Mouse (Mus musculus) cerebellum, adult (tissue): ENCODE measurements at regions not wholly inside any gene's neighbourhood (a gene's known extent, or its start where the extent isn't known, plus 50 kb on each side); places are given as distances from the start of the nearest gene placed in this dataset.

Experiments used
- ATAC-seq: cut with Nextera tagmentation; 2 replicates; pipeline ENCODE4 v1.9.2; 2017; ENCODE audit warnings: mild to moderate bottlenecking, moderate library complexity, mixed read lengths; ENCODE audit not compliant: insufficient number of reproducible peaks, low FRiP score, low TSS enrichment

DNA sequence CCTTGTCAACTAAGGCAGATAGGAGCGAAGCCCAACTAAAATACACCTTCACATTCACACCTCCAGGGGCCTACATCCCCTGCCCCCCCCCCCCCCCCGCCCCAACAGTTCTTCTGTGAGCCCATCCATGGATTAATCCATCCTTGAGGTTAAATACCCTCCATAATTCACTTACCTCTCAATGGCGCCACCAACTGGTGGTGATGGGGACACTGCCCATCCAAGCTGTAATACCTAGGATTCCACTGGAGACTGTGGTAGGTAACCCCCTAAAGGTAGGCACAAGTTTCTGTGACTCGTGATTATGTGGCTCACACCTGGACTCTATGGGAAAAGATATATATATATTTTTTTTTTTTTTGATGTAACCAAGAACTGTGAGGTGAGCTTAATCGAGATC is 216.4 kb upstream of the Sdk2 start:
- no peak for ATAC-seq

DNA sequence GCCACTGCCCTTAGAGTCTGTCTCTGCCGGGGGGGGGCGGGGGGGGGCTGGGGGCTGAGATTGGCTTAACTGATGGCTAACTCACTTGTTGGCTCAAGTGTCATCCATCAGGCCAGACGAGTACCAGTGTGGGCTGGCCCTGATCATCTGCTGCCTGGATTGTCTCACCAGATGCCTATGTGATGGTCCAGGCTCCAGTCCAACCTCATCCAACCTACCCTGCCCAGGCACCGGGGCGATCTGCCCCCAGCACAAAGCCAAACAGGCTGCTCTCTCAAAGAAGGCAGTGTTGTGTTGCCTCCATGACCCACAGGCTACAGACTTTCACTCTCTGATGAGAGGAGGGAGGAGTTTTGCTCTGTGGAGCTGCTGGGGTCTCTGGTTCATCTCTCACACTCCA is 215.7 kb upstream of the Sdk2 start:
- no peak for ATAC-seq

DNA sequence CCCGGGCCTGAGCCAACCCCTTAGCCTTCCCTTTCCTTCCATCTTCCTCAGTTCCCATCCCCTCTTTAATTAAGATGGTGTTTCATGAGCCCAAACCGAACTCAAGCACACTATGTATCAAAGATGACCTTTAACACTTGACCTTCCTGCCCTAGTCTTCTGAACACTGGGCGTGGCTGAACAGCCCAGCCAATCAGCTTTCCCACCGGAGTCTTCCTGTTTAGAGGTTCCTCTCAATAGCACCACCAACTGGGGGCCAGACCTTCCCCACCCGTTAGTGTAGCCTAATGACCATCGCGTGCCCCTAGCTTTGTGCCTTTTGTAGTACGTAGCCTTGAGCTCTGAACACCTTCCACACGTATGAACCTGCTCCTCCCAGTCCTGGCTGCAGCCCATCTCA is 215.0 kb upstream of the Sdk2 start:
- ATAC-seq, result no peak

DNA sequence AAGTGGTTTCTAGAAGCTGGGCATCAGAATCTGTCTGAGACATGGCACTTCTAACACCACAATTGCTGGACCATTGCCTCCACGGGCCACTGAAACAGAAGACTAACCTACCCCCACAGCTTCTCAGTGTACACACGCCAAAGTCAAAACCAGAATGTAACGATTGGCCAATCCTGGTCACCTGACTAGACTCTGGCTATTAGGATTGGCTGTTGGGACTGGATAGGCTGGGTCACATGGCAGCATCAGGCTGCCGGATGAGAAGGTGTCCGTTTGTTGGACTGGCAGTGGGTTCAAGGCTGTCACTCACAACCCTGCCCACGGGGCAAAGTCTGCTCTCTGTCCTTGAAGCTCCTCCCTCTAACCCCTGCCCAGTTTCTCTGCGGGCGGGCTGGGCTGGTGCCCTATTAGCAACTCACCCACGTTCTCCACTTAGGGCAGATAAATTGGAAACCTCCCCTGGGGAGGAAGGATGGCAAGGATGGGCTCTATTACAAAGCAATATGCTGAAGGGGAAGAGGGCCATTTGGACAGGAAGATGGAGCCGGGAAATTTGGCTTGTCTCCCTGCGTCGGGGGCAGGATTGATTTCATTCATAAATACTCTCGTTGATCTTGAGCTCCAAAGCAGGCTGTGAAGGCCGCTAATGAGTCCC is 214.3 kb upstream of the Sdk2 start:
- ATAC-seq, result no peak

DNA sequence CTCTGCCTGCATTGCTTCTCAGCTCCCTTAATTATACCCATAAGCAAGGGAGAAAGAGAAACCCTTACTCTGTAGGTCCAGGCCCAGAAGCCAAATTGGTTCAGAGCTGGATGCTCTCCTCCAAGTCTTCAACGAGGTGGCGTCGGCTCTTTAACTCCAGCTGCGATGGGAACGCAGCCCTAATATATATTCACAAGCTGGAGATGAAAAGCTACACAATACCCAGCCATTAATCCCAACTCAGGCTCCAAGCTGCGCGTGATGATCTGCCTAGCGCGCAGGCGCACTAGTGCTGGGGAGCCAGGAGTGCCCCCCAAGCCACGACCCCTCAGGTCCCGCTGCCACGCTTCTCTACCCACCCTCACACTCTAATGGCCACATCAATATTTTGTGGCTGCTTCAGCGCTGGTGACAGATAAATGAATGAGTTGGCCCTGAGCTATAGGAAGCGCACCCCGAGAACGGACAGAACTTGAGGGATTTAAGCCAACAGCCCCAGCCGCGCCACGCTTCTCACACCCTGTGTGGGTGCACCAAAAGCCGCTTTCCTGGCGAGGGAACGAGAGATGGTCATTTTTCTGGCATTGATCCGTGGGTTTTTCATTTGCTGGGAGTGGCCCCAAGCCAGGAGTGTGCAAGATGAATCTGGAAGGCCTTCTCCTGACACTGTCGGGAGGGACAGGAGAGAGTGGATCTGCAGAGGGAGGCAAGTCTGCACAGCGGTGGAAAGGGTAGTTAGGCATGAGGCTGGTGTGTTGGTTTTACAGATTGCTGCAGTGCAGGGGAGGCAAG is 210.9 kb upstream of the Sdk2 start:
- no peak for ATAC-seq

DNA sequence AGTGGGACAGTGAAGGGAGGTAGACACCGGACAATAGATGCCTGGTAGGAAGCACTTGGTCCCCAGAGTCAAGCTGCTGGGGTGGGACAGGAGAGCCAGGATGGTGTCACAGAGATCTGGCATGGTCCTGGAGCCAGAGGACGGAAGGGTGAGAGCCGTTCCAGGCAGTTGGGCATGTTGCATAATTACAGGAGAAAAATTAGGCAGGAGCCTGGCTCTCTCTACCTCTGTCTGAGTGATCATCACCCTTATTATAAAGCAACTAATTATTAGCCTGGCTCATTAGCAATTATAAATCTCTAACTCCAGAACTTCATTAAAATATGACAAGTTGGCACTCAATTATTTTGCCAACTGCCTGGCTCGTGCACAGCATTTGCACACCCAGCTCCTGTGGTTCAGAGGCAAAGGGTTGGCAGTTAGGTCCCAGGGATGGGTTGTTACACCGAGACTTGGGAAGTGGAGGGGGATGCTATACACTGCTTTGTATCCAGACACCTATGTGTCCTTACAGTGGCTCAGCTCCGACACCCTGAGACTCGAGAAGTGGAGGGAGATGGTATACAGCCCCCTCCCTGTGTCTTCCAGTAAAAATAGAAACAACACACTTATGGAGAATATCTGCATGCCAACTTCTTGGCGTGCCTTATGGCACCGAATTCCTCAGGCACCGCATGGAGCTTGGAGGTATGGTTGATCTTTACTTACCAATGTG is 203.7 kb upstream of the Sdk2 start:
- no peak for ATAC-seq

DNA sequence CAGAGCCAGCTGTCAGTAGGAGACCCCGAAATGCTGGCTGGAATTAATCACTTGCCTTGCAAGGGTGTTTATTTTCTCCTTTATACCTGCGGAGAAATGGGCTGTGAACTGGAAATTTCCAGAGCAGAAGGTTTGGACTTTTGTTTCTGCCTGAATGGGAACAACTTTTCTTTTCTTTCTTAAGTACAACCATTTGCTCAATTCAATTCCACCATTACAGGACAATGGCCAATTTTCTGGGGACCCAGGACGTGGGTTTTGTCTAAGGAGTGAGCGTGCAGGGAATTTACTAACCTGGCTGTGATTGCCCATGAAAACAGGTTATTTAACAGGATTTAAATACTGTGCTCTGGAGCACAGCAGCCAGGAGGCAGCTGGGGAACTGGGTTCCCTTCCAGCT is 195.1 kb upstream of the Sdk2 start:
- ATAC-seq, result no peak

DNA sequence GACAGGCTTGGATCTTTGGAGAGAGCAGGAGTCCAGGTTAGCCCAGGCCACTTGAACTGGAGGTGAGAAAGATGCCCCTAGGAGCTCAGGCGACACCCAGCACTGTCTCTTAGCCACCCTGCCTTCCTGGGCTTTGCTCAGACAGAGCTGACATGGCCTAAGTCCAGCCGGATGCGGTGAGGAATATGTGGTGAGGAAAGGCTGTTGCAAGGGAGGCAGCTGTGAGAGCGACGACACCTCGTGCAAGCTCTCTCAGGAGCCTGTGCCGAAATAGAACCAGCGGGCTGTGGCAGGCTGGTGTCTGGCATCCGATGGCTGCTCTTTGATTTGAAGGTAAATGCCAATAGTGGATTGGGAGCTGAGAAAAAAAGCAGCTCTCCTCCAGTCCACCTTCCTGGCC is 191.4 kb upstream of the Sdk2 start:
- ATAC-seq, result no peak

DNA sequence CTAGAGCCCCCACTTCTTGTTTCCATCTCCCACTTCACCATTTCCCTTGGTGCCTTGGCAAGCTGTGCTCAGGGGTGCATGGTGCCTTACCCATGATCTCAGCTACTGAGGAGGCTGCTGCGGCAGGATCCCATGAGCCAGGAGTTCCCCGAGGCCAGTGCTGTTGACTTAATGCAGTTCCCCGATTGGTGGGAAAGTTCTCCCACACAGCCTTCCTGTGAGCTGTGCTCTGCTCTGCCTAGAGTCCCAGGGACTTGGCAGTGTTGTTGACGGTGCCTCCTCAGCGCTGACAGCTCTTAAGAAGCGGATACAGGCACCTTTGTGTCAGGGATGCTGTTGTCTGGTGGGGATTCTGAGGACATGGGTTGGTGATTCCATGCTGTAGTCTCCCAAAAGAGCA is 190.9 kb upstream of the Sdk2 start:
- no peak for ATAC-seq

DNA sequence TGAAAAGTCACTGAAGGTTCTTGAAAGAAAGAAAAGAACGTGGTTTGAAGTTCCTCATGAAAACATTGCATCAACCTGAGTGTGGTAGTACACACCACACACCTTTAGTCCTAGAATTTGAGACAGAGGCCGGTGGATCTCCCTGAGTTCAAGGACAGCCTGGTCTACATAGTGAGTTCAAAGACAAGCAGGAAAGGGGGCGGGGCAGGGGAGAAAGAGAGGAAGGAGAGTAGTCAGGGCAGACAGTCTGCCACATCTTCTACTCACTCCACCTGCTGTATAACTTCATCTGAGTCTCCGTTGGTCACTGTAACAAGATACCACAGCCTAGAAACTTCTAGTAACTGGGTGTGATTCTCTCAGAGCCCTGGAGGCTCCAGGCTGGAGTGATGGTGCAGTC is 190.2 kb upstream of the Sdk2 start:
- ATAC-seq, result no peak

DNA sequence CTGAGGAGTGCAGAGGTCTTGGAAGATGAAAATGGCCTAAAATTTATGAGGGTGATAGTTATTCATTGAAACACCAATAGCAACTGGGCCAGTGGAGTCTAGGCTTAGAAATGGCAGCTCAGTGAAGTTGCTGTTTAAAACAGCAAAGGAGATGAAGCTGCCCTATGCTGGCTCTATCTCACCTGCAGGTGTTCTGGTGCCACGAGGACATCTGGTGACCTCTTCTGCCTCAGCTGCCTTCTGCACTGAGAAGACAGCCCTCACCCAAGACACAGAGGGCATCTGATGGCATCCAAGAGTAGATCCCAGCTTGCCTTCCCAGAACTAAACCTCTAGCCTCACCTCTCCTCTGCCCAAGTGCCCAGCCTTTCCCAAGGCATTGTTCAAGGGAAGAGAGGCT is 187.5 kb upstream of the Sdk2 start:
- no peak for ATAC-seq

DNA sequence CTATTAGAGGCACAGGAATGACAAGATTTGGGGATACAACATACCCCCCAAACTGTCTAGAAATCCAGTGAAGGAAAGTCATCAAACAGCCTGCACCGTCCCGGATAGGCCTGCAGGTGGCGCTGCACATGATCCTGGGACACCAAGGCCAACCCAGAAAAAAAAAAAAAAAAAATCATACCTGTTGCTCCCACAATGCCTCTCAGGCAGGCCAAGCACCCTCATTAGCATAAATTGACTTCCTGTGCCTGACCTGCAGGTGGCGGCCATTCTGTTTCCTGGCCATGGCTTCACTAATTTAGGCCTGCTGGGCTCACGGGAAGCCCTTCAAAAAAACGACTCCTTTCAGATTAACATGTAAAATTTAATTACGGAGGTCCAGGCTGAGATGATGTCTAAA is 184.8 kb upstream of the Sdk2 start:
- ATAC-seq, result no peak

DNA sequence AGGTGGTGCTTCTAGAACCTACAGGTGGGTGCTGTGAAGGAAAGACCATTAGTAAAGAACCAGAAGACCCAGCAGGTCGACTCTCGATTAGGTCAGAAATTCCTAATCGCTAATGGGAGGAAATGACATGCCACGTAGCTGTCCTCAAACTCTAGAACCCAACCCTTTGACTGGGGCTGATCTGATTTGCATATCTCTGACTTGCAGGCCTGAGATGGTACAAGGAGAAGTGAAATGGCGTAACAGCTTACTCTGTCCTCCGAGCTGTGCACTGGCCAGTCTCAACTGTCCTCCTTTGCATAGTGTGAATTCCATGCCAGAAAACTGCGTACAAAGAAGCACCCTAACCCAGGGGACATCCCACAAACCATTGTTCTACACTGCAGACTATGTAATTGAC is 182.4 kb upstream of the Sdk2 start:
- ATAC-seq, result no peak

DNA sequence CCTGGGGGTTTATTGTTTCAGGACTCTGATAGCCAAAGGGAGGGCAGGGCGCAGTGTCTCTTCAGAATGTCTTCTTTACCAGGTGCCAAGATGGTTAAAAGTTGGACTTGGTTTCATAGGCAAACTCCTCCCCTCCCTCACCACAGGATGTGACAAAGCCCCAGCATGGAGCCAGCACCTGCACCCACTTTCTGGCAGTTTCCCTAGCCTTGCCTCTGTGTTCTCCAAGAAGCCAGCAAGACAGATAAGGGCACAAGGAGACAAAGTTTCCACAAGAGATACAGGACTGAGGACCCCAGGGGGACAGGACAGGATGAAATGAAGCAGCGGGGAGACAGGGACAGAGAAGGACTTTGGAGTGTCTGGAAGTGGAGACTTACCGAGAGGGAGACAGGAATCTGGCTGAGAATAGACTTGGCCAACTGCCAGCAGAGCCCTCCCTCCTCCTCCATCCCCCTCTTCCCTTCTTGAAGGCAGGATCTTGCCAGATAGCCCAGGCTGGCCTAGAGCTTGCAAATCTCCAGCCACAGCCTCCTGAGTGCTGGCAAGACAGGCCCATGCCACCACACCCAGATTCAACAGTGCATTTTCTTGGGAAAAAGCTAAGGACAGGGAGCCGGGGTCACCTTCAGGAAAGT is 181.5 kb upstream of the Sdk2 start:
- ATAC-seq, result no peak

DNA sequence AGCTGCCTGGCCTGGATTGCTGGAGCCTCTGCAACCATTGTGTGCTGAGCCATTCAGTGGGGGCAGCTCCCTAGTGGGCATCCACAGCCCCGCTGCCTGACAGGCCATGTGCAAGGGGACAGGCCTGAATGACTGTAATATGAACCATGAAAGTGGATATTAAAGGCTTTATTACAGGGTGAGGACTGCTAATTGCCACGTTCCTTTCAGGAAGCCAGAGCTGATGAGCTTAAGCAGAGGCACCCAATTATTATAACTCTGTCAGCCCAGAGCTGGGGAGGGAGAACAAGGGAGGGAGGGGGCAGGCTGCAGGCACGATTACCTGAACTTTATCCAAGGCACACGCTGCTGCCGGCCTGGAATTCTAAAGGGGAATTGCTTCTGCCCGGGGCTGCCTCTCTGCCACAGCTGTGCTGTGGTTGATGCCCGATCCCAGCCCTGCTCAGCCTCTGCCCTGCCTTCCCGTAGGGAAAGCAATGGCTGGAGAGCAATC is 172.5 kb upstream of the Sdk2 start:
- no peak for ATAC-seq

DNA sequence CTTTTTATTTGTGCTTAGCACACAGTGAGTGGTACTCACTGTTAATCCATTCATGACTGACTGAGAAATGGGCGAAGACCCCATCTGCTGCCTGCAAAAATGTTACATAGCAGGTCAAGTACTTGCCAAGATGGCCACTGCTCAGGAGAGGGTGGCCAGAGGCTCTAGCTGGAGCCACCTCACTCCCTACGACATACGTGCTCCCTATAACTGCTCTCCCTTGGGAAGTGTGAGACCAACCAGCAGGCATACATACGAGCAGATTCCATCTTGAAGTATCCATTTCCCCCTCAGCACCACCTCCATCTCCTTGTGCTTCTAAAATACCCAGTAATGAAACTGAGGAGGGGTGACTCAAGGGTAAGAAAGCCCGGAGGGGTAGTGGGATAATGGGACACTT is 172.0 kb upstream of the Sdk2 start:
- ATAC-seq, result no peak

DNA sequence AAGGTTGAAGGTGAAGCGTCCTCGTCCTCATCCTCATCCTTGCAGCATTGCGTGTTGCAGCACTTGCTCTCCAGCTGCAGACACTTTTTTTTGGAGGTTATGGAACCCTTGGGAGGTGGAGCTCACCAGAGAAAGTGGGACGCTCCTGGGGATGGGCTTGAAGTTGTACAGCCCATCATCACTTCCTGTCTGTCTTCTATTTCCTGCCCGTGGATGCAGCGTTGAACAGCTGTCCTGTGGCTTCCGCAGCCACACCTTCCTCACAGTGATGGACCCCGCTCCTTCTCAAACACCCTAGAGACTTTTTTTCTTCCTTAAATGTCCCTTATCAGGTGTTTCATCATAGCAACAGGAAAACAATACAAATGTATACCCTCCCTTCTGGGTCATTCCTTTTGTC is 171.5 kb upstream of the Sdk2 start:
- ATAC-seq, result no peak

DNA sequence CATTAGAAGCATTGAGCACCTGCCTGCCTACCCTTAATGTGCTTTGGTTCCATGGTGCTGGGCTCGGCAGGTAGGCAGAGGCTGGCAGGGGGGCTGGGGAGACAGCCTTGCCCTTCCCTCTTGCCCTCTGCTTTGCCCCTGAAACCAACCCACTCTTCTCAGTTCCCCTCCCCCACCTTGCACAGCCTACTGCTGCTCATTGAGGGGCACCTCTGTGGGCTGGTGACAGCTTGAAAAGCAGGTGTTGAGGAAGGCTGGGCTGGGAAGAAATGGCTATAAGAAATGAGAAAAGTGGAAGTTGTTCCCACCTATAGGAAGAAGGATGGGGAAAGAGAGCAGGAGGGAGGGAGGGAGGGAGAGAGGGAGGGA is 167.7 kb upstream of the Sdk2 start:
- ATAC-seq, result no peak

DNA sequence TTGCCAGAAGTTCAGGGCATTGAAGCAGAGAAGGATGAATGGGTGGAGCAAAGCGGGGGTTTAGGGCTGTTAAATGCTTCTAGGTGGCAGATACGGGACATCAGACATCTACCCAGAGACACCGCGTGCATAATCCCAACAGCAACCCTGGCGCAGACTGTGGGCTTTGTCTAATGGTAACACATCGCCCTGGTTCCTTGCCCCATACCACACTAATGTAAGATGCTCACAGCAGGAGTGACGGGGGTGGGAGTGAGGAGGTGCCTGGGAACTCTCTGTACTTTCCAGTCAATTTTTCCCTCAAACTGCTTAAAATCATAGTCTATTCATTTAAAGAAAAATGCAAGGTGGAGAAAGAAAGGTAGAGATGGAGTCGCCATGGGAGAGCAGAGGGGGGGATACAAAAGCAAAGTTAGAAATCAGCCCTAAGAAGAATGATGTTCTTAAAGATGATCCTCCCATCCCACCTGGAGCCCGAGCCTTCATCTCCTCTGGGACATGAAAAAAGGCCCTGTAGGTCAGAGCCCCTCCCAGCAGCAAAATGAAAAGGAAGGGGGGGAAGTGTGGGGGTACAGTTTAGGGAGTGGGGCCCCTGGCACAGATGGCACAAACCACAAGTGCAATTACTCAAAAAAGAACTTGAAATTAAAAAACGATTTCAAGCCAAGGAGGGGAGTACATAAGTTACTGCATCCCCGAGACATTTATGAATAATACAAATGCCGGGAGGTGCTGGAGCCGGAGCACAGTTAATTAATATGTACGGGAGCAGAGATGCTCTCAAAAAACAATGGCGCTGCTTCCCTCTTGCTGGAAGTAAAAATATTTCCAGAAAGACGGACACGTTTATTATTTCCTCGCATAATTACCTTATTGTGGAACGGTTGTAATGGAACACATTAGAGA is 167.0 kb upstream of the Sdk2 start:
- ATAC-seq, result no peak

DNA sequence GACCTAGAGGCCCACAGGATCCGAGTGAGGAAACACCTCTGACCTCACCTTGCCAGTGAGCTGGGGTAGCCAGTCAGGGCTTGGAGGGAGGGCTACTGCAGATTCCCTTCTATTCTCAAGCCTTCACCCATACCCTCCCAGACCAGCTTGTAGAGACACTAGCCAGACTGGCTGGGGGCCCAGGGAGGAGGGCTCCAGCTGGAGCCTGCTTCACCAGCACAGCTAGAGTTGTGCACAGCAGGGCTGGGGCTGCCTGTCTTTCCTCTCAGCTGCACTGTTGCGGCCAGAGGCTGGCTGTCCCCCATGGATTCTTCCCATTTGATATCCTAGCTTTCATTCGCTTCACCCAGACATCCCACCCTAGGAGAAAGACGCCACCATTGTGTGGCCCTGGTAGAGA is 165.0 kb upstream of the Sdk2 start:
- ATAC-seq, result no peak
